Mouse (Mus musculus): ENCODE results near the gene Coro6. TPM values are rescaled to one million over a fixed set of nuclear protein-coding genes. Genes with fewer than 3 reads are reported as not detected.

Coro6 gene
- polyA plus RNA-seq (2014; fragmentation: Nextera tagmentation; extraction: Ambion mirVana): 0.39 and 0.54 TPM in 2 replicates

GRCm38 (mm10) chr11:77462283-77463100 lies at the start of gene Coro6:
Coro6 (plus strand) TSS chr11:77462411.
- Histone ChIP-seq H3K9ac (ENCODE audit: low read depth, low read length) (peak within 1 kb of the TSS; percentile 54), H3K4me3 (ENCODE audit: low read length) (peak within 1 kb of the TSS; percentile 46), H3K36me3 (ENCODE audit: control insufficient read depth, insufficient read depth, low read length) (no peaks in the 10 kb centered on the region), H3K27ac (ENCODE audit: low read depth, low read length) (no peak within 1 kb of the TSS), H3K4me1 (ENCODE audit: control insufficient read depth, insufficient read depth, low read length) (peaks cover 13% of the 10 kb centered on the region), H3K4me2 (replicated peaks; ENCODE audit: low read depth, low read length) (peak within 1 kb of the TSS; percentile 96), H3K27me3 (ENCODE audit: control insufficient read depth, insufficient read depth, low read length) (peaks cover 42% of the 10 kb centered on the region), H3K9me3 (ENCODE audit: control insufficient read depth, low read length) (no peaks in the 10 kb centered on the region)
- ATAC-seq (ENCODE audit: low FRiP score, low TSS enrichment): peak; percentile 88
- WGBS: under 1% methylated on average over 59 of the region's 73 CpGs

GRCm38 (mm10) chr11:77414141-77414839 lies 47.9 kb upstream of the Coro6 start:
- Histone ChIP-seq H3K9me3 (ENCODE audit: control insufficient read depth, low read length) (no peaks in the 10 kb centered on the region), H3K27me3 (ENCODE audit: control insufficient read depth, insufficient read depth, low read length) (no peaks in the 10 kb centered on the region), H3K4me3 (ENCODE audit: low read length) (no peak overlapping the region), H3K4me1 (ENCODE audit: control insufficient read depth, insufficient read depth, low read length) (no peaks in the 10 kb centered on the region), H3K9ac (ENCODE audit: low read depth, low read length) (no peak overlapping the region), H3K36me3 (ENCODE audit: control insufficient read depth, insufficient read depth, low read length) (no peaks in the 10 kb centered on the region), H3K27ac (ENCODE audit: low read depth, low read length) (no peak overlapping the region), H3K4me2 (replicated peaks; ENCODE audit: low read depth, low read length) (no peak overlapping the region)
- 81% methylated on average over 2 of the region's 2 CpGs for WGBS
- ATAC-seq (ENCODE audit: low FRiP score, low TSS enrichment): no peak

- Histone ChIP-seq H3K9ac (ENCODE audit: low read depth, low read length) (no peak overlapping the region), H3K4me3 (ENCODE audit: low read length) (no peak overlapping the region), H3K27ac (ENCODE audit: low read depth, low read length) (no peak overlapping the region), H3K36me3 (ENCODE audit: control insufficient read depth, insufficient read depth, low read length) (no peaks in the 10 kb centered on the region), H3K4me1 (ENCODE audit: control insufficient read depth, insufficient read depth, low read length) (no peaks in the 10 kb centered on the region), H3K4me2 (replicated peaks; ENCODE audit: low read depth, low read length) (no peak overlapping the region), H3K9me3 (ENCODE audit: control insufficient read depth, low read length) (no peaks in the 10 kb centered on the region), H3K27me3 (ENCODE audit: control insufficient read depth, insufficient read depth, low read length) (no peaks in the 10 kb centered on the region)
- ATAC-seq (ENCODE audit: low FRiP score, low TSS enrichment): no peak
- WGBS: 64% methylated on average over 4 of the region's 4 CpGs
Measured at GRCm38 (mm10) chr11:77416212-77417000, 45.8 kb upstream of the Coro6 start.

- ATAC-seq (ENCODE audit: low FRiP score, low TSS enrichment): no peak
- H3K27ac ChIP-seq (ENCODE audit: low read depth, low read length): no peak overlapping the region
- no peaks in the 10 kb centered on the region for H3K9me3 ChIP-seq (ENCODE audit: control insufficient read depth, low read length)
- 93% methylated on average over 4 of the region's 4 CpGs for WGBS
- no peak overlapping the region for H3K9ac ChIP-seq (ENCODE audit: low read depth, low read length)
- H3K36me3 ChIP-seq (ENCODE audit: control insufficient read depth, insufficient read depth, low read length): peaks cover 7% of the 10 kb centered on the region; the same call in 1 of the 2 replicates
- H3K27me3 ChIP-seq (ENCODE audit: control insufficient read depth, insufficient read depth, low read length): no peaks in the 10 kb centered on the region
- no peak overlapping the region for H3K4me2 ChIP-seq (replicated peaks; ENCODE audit: low read depth, low read length)
- H3K4me3 ChIP-seq (ENCODE audit: low read length): no peak overlapping the region
- no peaks in the 10 kb centered on the region for H3K4me1 ChIP-seq (ENCODE audit: control insufficient read depth, insufficient read depth, low read length)
Measured at GRCm38 (mm10) chr11:77418021-77418420, 44.2 kb upstream of the Coro6 start.

- no peak overlapping the region for H3K9ac ChIP-seq (ENCODE audit: low read depth, low read length)
- no peaks in the 10 kb centered on the region for H3K4me1 ChIP-seq (ENCODE audit: control insufficient read depth, insufficient read depth, low read length)
- no peaks in the 10 kb centered on the region for H3K27me3 ChIP-seq (ENCODE audit: control insufficient read depth, insufficient read depth, low read length)
- no peak for ATAC-seq (ENCODE audit: low FRiP score, low TSS enrichment)
- H3K4me3 ChIP-seq (ENCODE audit: low read length): no peak overlapping the region
- H3K4me2 ChIP-seq (replicated peaks; ENCODE audit: low read depth, low read length): no peak overlapping the region
- H3K36me3 ChIP-seq (ENCODE audit: control insufficient read depth, insufficient read depth, low read length): peaks cover 9% of the 10 kb centered on the region; the same call in 1 of the 2 replicates
- WGBS: 87% methylated on average over 4 of the region's 4 CpGs
- no peak overlapping the region for H3K27ac ChIP-seq (ENCODE audit: low read depth, low read length)
- H3K9me3 ChIP-seq (ENCODE audit: control insufficient read depth, low read length): no peaks in the 10 kb centered on the region
Measured at GRCm38 (mm10) chr11:77423175-77423859, 38.9 kb upstream of the Coro6 start.

- Histone ChIP-seq H3K4me3 (ENCODE audit: low read length) (no peak overlapping the region), H3K4me2 (replicated peaks; ENCODE audit: low read depth, low read length) (no peak overlapping the region), H3K27me3 (ENCODE audit: control insufficient read depth, insufficient read depth, low read length) (no peaks in the 10 kb centered on the region), H3K4me1 (ENCODE audit: control insufficient read depth, insufficient read depth, low read length) (no peaks in the 10 kb centered on the region), H3K36me3 (ENCODE audit: control insufficient read depth, insufficient read depth, low read length) (no peaks in the 10 kb centered on the region; the same call in 1 of the 2 replicates), H3K9me3 (ENCODE audit: control insufficient read depth, low read length) (no peaks in the 10 kb centered on the region), H3K27ac (ENCODE audit: low read depth, low read length) (no peak overlapping the region), H3K9ac (ENCODE audit: low read depth, low read length) (no peak overlapping the region)
- no peak for ATAC-seq (ENCODE audit: low FRiP score, low TSS enrichment)
- 90% methylated on average over 1 of the region's 1 CpGs for WGBS
Measured at GRCm38 (mm10) chr11:77428446-77428845, 33.8 kb upstream of the Coro6 start.

GRCm38 (mm10) chr11:77437026-77437425 lies 25.2 kb upstream of the Coro6 start:
- Histone ChIP-seq H3K4me2 (replicated peaks; ENCODE audit: low read depth, low read length) (no peak overlapping the region), H3K27me3 (ENCODE audit: control insufficient read depth, insufficient read depth, low read length) (no peaks in the 10 kb centered on the region), H3K36me3 (ENCODE audit: control insufficient read depth, insufficient read depth, low read length) (peaks cover 11% of the 10 kb centered on the region; the same call in 1 of the 2 replicates), H3K4me1 (ENCODE audit: control insufficient read depth, insufficient read depth, low read length) (no peaks in the 10 kb centered on the region), H3K9ac (ENCODE audit: low read depth, low read length) (no peak overlapping the region), H3K27ac (ENCODE audit: low read depth, low read length) (no peak overlapping the region), H3K9me3 (ENCODE audit: control insufficient read depth, low read length) (no peaks in the 10 kb centered on the region), H3K4me3 (ENCODE audit: low read length) (no peak overlapping the region)
- WGBS: 86% methylated on average over 2 of the region's 2 CpGs
- ATAC-seq (ENCODE audit: low FRiP score, low TSS enrichment): no peak

GRCm38 (mm10) chr11:77440081-77440480 lies 22.1 kb upstream of the Coro6 start:
- Histone ChIP-seq H3K27me3 (ENCODE audit: control insufficient read depth, insufficient read depth, low read length) (no peaks in the 10 kb centered on the region), H3K4me2 (replicated peaks; ENCODE audit: low read depth, low read length) (no peak overlapping the region), H3K9me3 (ENCODE audit: control insufficient read depth, low read length) (no peaks in the 10 kb centered on the region), H3K9ac (ENCODE audit: low read depth, low read length) (no peak overlapping the region), H3K4me1 (ENCODE audit: control insufficient read depth, insufficient read depth, low read length) (no peaks in the 10 kb centered on the region), H3K36me3 (ENCODE audit: control insufficient read depth, insufficient read depth, low read length) (peaks cover 12% of the 10 kb centered on the region; the same call in 1 of the 2 replicates), H3K4me3 (ENCODE audit: low read length) (no peak overlapping the region), H3K27ac (ENCODE audit: low read depth, low read length) (no peak overlapping the region)
- 89% methylated on average over 9 of the region's 9 CpGs for WGBS
- no peak for ATAC-seq (ENCODE audit: low FRiP score, low TSS enrichment)
